Mouse (Mus musculus) MEL (cell line): ENCODE measurements around the gene Prkcd. TPM values are rescaled to one million over a fixed set of nuclear protein-coding genes. Genes with fewer than 3 reads are reported as not detected.

Source experiments
- DNase-seq: peaks from one replicate; pipeline ENCODE4 v3.0.0; 2011; ENCODE audit warnings: low read depth, low spot score
- H3K27ac ChIP-seq: 2 replicates; pipeline ENCODE4 v1.5.1; 2012; ENCODE audit warnings: low read depth, mild to moderate bottlenecking, control low read depth, low read length, moderate library complexity; ENCODE audit not compliant: control insufficient read depth
- H3K27me3 ChIP-seq, 2 experiments: fragments of 150-350 bp in 1 of 2; sonication (generic) in 1 of 2; 2 replicates each; pipeline ENCODE4 v1.6.1; 2012; ENCODE audit warnings: low read length in 2 of 2, mild to moderate bottlenecking in 2 of 2, improper control_type of control experiment in 1 of 2, moderate library complexity in 1 of 2; ENCODE audit not compliant: insufficient read depth in 2 of 2, control insufficient read depth in 1 of 2
- H3K36me3 ChIP-seq, 2 experiments: 2 replicates each; pipeline ENCODE4 v1.6.1; 2012 to 2014; ENCODE audit warnings: low read length in 2 of 2, improper control_type of control experiment in 1 of 2, inconsistent platforms in 1 of 2, mild to moderate bottlenecking in 1 of 2; ENCODE audit not compliant: insufficient read depth in 2 of 2, control insufficient read depth in 1 of 2
- H3K4me1 ChIP-seq, 2 experiments: fragments of 150-350 bp in 1 of 2; sonication (generic) in 1 of 2; 2 replicates each; pipeline ENCODE4 v1.6.1; 2012; ENCODE audit warnings: low read length in 2 of 2, improper control_type of control experiment in 1 of 2, mild to moderate bottlenecking in 1 of 2; ENCODE audit not compliant: insufficient read depth in 2 of 2, control insufficient read depth in 1 of 2
- H3K4me3 ChIP-seq, 2 experiments: fragments of 150-350 bp in 1 of 2; sonication (generic) in 1 of 2; 2 replicates each; pipeline ENCODE4 v1.5.1; 2012; ENCODE audit warnings: low read depth in 2 of 2, low read length in 2 of 2, mild to moderate bottlenecking in 2 of 2, moderate library complexity in 2 of 2, control low read depth in 1 of 2, improper control_type of control experiment in 1 of 2; ENCODE audit not compliant: control insufficient read depth in 1 of 2, insufficient read depth in 1 of 2
- H3K79me2 ChIP-seq: 2 replicates; pipeline ENCODE4 v1.6.1; 2012; ENCODE audit warnings: mild to moderate bottlenecking, low read length, moderate library complexity; ENCODE audit not compliant: control insufficient read depth, poor library complexity, insufficient read depth
- H3K9ac ChIP-seq: 2 replicates; pipeline ENCODE4 v1.6.1; 2012; ENCODE audit warnings: low read depth, mild to moderate bottlenecking, control low read depth, low read length, moderate library complexity; ENCODE audit not compliant: control insufficient read depth, poor library complexity, severe bottlenecking
- H3K9me3 ChIP-seq: fragments of 150-350 bp; sonication (generic); replicated peaks from 2 replicates; pipeline ENCODE4 v1.6.1; 2012; ENCODE audit warnings: mild to moderate bottlenecking, low read length, improper control_type of control experiment, moderate library complexity; ENCODE audit not compliant: insufficient read depth
- CHD2 ChIP-seq: IDR thresholded peaks from 2 replicates; pipeline ENCODE4 v1.6.1; 2011; ENCODE audit warnings: low read length, improper control_type of control experiment
- E2F4 ChIP-seq: IDR thresholded peaks from 2 replicates; pipeline ENCODE4 v1.6.1; 2011; ENCODE audit warnings: low read depth, low read length, improper control_type of control experiment, borderline replicate concordance
- ELF1 ChIP-seq: IDR thresholded peaks from 2 replicates; pipeline ENCODE4 v1.6.1; 2014; ENCODE audit warnings: low read depth, mild to moderate bottlenecking, inconsistent platforms, low read length, improper control_type of control experiment, moderate library complexity
- JUND ChIP-seq: IDR thresholded peaks from 2 replicates; pipeline ENCODE4 v1.6.1; 2011; ENCODE audit warnings: low read depth, mild to moderate bottlenecking, improper control_type of control experiment, low read length
- MAZ ChIP-seq: IDR thresholded peaks from 2 replicates; pipeline ENCODE4 v1.6.1; 2012; ENCODE audit warnings: low read depth, mild to moderate bottlenecking, inconsistent platforms, low read length, improper control_type of control experiment
- MEF2A ChIP-seq: IDR thresholded peaks from 2 replicates; pipeline ENCODE4 v1.6.1; 2014; ENCODE audit warnings: low read depth, mild to moderate bottlenecking, inconsistent platforms, low read length, improper control_type of control experiment; ENCODE audit not compliant: poor library complexity, insufficient replicate concordance, severe bottlenecking; ENCODE audit errors: extremely low read depth
- MYC ChIP-seq: IDR thresholded peaks from 2 replicates; pipeline ENCODE4 v1.6.1; 2011; ENCODE audit warnings: low read depth, mild to moderate bottlenecking, low read length, improper control_type of control experiment, moderate library complexity
- TAL1 ChIP-seq: IDR thresholded peaks from 2 replicates; pipeline ENCODE4 v1.6.1; 2012; ENCODE audit warnings: mild to moderate bottlenecking, inconsistent platforms, low read length, moderate library complexity, mixed read lengths
- USF1 ChIP-seq: IDR thresholded peaks from 2 replicates; pipeline ENCODE4 v1.6.1; 2014; ENCODE audit warnings: low read depth, mild to moderate bottlenecking, inconsistent platforms, low read length, improper control_type of control experiment, moderate library complexity
- polyA plus RNA-seq, 2 experiments: library from polyadenylated mRNA; stranded (reverse) in 1 of 2; unstranded in 1 of 2; fragments of >175 nt in 1 of 2; fragments of >200 nt in 1 of 2; gene quantifications; 2 replicates each; pipeline versions ENCODE4 v1.2.1 to v1.2.4; 2012; ENCODE audit warnings: low replicate concordance in 2 of 2, low read depth in 1 of 2; ENCODE audit not compliant: insufficient read length in 2 of 2, insufficient read depth in 1 of 2, missing spikeins in 1 of 2
- total RNA-seq: library from RNA; depleted of rRNA; stranded (reverse); fragments of 300-350 nt; gene quantifications from 2 replicates; pipeline ENCODE4 v1.2.3, GENCODE M21; 2012

Prkcd gene
- total and polyA plus RNA-seq, 3 experiments, result 33.9 to 72.7 TPM; not detected in 1

- H3K4me1 ChIP-seq, result peaks cover 13 to 26% of the 10 kb centered on the region in 2 experiments
- H3K4me3 ChIP-seq, result no peak overlapping the region
- H3K79me2 ChIP-seq, result peaks cover 15% of the 10 kb centered on the region
- no peaks in the 10 kb centered on the region for H3K9me3 ChIP-seq
- H3K27me3 ChIP-seq, result no peaks in the 10 kb centered on the region
- peaks cover 0 to 9% of the 10 kb centered on the region in 2 experiments; a peak in 3 of 4 replicates for H3K36me3 ChIP-seq
- no peak overlapping the region for H3K9ac ChIP-seq
- no peak for DNase-seq
- TF ChIP-seq JUND (no peak), TAL1 (peak; percentile 28; the same call in 1 of the 2 replicates), USF1 (peak; percentile 52)
- H3K27ac ChIP-seq, result no peak overlapping the region
Measured at GRCm38 (mm10) chr14:30619982-30620578, 5.9 kb downstream of the Prkcd start.

- DNase-seq, result no peak
- Histone ChIP-seq H3K27me3 (no peaks in the 10 kb centered on the region), H3K27ac (no peak overlapping the region), H3K9me3 (no peaks in the 10 kb centered on the region), H3K79me2 (peaks cover 4% of the 10 kb centered on the region), H3K36me3 (peaks cover 0 to 7% of the 10 kb centered on the region in 2 experiments; a peak in 3 of 4 replicates), H3K4me1 (peaks cover 10 to 17% of the 10 kb centered on the region in 2 experiments), H3K4me3 (no peak overlapping the region), H3K9ac (no peak overlapping the region)
- TF ChIP-seq ELF1 (no peak), CHD2 (no peak), MAZ (no peak), MEF2A (no peak), E2F4 (no peak)
Measured at GRCm38 (mm10) chr14:30618746-30619275, 7.2 kb downstream of the Prkcd start.

- no peak for DNase-seq
- TF ChIP-seq MYC (no peak), USF1 (no peak), MAZ (no peak)
- peaks cover 0 to 5% of the 10 kb centered on the region in 2 experiments; a peak in 1 of 4 replicates for H3K4me1 ChIP-seq
- H3K27me3 ChIP-seq, result no peaks in the 10 kb centered on the region
- no peak overlapping the region for H3K27ac ChIP-seq
- no peak overlapping the region for H3K9ac ChIP-seq
- H3K4me3 ChIP-seq, result no peak overlapping the region
- no peaks in the 10 kb centered on the region for H3K9me3 ChIP-seq
- no peaks in the 10 kb centered on the region; a peak in 1 of 4 replicates for H3K36me3 ChIP-seq
- H3K79me2 ChIP-seq, result no peaks in the 10 kb centered on the region
Measured at GRCm38 (mm10) chr14:30616751-30617150, 9.3 kb downstream of the Prkcd start.
